Mouse (Mus musculus) kidney, adult 18-20 months (tissue): Measurements from ENCODE around the gene Gm20388.

ENCODE experiments used
- DNase-seq: peaks from one replicate; pipeline ENCODE4 v3.0.0; 2021

Gene Gm20388

GRCm38 (mm10) chr8:120211345-120211744 is 300.7 kb downstream of the Gm20388 start:
- DNase-seq: no peak

DNA sequence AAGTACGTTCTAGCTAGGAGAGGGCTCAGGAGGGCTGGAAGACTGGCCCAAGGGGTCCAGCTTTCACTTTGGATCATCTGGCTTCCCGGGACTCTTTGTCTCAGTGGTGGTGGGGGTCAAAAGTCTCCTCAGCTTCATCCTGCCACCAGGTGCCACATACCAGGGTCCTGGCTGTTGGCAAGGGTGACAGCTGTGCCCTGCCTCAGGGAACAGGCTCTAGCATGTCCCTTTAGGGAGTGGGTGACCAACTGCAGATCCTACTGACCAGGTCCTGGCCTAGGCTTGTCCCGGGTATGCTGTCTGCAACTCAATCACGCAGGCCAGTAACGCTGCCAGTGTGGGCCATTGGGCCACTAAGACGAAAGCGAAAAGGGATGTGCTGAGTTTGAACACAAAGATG is 302.0 kb downstream of the Gm20388 start:
- DNase-seq: no peak

GRCm38 (mm10) chr8:120213229-120213628 is 302.6 kb downstream of the Gm20388 start:
- no peak for DNase-seq

DNA sequence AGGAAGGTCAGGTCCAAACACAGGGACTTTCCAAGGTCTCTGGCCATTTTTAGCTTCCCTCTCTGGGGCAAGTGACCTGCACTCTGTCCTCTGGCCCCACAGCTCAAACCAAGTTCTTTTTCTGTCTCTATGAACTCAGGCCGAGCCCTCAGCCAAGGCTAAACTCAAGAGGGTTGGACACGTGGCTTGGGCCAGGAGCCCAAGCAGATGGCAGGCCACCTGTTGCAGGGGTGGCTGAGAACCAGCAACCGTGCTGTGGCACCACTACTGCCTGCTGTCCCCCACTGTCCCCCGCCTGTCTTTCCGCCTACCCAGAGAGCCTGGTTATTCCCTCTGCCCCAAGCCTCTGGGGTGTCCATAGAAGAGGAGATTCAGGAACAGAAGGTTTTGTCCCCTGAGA is 303.3 kb downstream of the Gm20388 start:
- no peak for DNase-seq

DNA sequence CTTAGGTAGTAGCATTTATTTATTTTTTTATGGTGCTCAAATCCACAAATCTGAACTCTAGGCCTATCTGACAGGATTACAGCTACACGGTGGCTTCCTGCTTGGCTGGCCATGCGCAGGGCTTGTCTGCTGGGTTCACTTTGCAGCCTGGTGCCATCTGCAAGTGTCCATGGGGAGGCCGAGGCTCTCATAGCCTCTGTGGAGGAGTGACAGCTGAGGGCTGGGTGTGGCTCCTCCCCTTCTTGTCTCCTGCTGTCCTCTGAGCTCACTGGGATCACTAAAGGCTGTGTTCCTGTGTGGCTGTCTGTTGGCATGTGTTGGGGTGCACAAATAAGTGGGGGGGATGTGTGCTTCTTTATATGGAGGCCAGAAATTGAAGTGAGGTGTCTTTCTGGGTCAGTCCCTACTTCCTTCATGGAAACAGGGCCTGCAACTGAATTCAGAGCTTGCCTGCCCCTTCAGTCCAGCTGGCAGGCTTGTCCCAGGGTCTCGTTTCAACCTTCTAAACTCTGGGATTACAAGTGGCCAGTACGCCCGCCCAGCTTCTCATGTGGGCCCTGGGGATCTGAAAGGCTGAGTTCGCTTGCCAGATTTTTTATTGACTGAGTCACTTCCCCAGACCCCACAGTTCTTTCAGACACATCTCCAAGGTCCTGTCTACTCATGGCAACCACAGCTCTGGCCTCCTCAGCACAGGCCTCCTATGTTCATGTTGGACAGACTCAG is 304.9 kb downstream of the Gm20388 start:
- DNase-seq: no peak

DNA sequence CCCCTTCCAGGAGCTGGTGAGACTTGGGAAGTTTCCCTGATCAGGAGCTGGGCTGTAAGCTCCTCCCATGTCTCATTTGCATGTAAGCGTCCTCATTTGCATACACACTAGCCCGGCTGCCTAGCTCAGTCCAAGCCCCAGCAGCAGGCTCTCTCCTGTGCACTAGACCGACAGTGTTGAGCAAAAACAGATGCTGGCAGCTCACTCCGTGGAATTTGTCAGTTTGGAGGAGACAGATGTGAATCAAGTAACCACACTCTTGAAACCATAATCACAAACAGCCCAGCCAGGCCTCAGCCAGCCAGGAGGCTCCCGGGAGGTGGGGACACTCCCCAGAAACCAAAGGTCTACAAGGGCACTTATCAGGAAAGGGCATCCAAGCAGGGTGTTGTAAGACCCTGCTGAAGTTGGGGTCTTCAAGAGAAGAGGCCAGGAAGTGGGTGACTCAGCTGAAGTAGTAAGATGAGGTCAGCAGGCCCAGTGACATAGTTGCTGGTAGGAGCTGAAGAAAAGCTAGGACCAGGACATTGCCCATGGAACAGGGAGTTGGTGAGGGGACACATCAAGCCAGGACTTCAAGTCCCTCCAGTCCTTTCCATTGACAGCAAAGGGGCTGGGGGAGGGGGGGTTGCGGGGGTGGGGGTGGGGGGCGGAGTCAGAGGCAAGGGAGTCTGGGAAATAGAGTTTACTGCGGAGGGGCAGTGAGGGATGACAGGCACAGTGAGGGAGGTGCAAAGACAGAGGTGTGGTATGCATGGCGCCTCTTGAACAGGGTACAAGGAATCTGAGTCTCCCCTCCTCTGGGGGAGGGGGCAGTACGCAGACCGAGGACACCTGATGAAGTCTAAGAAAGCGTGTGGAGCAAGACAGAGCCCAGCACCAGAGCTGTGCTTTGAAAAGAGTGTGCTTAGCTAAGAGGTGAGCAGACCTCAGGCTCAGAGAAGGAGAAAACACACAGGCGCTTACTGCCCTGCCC is 306.5 kb downstream of the Gm20388 start:
- peak; percentile 28 for DNase-seq

GRCm38 (mm10) chr8:120222548-120222947 is 311.9 kb downstream of the Gm20388 start:
- no peak for DNase-seq

DNA sequence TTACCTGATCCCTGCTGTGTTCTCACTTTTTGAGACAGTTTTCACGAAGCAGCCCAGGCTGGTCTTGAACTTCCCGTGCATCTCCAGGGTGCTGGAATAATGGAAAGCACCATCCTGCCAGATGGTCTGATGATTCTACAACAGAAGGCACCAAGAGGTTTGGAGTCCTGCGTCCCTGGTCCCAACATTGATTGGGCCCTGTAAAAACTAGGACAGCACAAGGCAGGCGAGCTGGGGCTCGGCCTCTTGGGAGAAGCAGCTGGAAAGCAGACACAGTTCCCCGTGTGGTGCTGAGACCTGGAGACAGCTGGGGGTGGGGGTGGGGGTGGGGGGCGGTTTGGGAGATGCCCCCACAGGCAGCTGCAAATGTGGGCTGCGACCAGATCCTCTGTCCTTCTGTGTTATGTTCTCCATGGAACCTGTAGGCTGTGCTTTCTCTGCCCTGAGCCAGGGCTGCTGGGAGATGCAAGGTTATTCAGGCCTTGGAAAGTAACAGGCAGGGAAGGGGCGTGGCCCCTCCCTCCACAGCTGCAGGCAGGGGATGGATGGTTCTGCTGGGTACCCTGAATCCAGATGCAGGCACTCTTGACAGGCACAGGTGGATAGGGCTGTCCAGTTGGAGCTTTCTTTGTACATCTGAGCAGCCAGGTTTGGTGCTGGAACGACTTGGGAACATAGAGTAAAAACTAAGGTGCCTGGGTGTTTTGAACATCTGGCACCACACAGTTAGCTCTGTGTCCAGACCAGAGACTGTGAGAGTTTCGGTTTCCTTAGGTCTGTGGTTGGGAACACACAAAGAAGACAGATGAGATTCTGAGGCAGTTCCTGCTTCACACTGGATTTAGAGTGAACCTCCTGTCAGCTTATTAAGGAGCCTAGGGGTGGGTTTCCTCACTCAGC is 314.1 kb downstream of the Gm20388 start:
- no peak for DNase-seq

GRCm38 (mm10) chr8:120225421-120226151 is 314.9 kb downstream of the Gm20388 start:
- DNase-seq: no peak

DNA sequence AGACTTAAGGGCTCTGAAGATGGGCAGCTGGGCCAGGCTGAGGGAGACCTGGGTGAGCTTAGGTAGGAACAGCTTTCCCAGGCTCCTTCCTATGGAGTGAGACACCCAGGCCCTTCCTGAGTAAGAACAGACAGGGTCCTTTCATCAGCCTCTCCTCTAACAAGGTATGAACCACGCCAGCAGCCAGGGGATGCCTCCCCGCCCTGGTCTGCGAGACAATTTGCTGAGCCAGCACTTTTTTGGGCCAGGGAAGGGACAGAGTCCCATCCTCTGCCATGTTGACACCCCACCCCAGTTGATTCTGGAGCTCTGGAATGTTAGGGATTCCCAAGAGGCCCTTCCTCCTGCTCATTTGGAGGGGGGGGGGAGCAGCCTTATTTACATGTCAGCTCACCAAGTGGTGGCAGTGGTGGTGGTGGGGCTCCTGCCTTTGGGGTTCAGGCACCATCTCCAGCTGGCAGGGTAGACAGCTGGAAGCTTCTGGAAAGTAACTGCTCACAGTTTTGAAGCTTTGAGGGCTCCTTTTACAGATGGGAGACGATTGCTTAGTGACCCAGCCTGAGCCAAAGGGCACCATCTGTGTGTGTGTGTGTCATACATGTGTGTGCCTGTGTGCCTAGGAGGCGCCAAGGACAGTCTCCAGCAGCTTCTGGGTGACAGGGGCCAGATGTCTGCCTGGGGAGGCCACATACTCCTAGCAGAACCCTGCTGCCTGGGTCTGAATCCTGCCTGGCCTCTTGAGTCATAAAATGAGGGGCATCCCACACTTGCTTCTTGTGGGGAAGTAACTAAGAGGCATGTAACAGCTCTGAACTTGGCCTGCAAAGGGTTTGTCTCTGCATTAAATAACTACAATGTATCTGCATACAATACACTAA is 316.3 kb downstream of the Gm20388 start:
- DNase-seq: no peak

DNA sequence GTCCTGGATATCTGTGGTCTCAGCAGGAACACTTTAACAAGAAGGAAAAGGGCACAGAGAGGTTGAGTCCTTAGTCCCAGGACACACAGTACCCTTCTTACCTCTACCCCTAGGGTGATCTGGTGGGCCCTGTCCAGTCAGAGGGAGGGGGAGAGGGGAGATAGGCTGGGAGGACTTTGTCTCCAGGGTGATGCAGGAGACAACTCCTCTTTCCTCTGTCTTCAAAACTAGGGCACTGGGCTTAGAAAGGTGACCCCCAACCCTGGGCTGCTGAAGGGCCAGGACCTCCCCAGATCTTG is 316.9 kb downstream of the Gm20388 start:
- DNase-seq: no peak

- DNase-seq: peak; percentile 80
Measured at GRCm38 (mm10) chr8:120227891-120228591, 317.4 kb downstream of the Gm20388 start, which contains the start of gene Gse1. Gene Gse1, plus strand, starts transcription at chr8:120228456.

DNA sequence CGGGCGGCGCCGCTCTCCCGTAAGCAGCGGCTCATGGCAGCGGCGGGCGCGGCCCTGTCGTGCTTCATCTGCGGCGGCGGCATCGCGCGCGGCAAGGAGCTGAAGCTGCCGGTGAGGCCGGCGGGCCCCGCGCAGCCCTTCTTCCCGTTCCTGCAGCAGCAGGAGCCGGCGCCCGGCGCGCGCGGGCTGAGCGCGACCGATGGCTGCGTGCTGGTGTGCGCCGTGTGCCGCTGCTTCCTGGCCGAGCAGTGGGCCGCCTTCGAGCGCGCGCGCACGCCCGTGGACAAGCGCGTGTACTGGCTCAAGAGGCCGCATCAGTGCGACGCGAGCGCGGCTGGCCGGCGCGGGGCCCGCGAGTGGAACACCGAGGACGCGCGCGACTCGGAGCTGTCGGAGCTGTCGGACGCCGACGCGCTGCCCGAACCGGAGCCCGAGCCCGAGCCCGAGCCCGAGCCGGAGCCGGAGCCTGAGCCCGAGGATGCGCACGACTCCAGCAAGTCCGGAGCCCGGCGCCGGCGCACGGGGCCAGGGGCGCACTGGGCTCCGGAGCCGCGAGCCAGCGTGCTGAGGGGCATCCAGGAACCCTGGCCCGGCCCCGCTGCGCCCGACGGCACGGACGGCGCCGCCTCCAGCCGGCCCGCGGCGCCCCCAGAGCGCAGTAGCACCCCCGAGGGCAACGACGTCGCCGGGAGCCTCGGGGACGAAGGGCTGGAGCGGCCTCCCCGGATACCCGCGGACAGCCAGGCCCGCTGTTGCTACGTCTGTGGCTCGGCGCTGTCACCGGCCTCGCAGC is 318.3 kb downstream of the Gm20388 start:
- DNase-seq: peak; percentile 39

DNA sequence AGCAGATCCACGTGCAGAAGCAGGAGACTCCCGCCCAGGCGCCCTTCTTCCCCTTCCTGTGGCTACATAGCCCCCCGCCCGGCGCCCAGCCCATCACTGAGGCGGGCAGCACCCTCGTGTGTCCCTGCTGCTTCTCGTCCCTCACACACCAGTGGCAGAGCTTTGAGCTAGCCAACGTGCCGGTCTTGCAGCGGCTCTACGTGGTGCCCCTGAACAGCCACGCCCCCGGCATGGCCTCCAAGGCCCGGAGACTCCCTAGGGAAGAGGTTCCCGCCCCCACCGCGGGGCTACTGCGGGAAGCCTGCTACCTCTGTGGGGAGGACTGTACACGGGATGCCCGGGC is 318.9 kb downstream of the Gm20388 start:
- peak; percentile 32 for DNase-seq

DNA sequence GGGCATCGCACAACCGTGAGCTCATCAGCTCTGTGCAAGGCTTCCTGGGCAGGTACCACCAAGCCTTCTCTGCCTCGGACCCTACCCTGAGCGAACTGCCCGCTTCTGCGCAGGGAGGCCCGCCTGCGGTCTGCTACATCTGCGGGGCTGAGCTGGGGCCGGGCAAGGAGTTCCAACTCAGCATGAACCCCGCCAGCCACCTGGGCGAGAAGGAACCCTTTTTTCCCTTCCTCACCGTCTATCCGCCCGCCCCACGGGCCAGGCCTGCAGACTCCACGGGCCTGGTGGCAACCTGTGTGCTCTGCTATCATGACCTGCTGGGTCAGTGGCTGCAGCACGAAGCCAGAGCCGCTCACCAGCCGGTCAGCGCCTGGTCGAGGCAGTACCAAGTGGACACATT is 319.4 kb downstream of the Gm20388 start:
- DNase-seq: no peak

GRCm38 (mm10) chr8:120230715-120231614 is 320.3 kb downstream of the Gm20388 start:
- peak; percentile 37 for DNase-seq

DNA sequence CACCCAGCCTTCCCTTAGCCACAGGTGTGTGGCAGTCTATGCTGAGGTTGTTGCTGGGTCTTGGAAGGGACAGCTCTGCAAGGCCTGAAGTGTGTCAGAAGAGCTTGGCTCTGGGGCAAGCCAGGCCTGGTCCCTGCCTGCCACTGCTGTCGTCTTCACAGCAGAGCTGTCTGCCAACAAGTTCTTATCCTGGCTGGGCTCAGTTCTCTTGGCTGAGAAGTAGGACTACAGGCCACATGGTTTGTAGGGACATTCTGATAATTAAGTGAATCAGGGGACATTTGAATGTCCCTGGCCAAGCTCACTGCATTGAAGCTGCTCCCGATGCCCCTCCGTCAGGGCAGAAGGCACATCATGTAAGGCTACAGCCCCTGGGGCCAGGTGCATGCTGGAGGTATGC is 321.2 kb downstream of the Gm20388 start:
- DNase-seq: no peak

DNA sequence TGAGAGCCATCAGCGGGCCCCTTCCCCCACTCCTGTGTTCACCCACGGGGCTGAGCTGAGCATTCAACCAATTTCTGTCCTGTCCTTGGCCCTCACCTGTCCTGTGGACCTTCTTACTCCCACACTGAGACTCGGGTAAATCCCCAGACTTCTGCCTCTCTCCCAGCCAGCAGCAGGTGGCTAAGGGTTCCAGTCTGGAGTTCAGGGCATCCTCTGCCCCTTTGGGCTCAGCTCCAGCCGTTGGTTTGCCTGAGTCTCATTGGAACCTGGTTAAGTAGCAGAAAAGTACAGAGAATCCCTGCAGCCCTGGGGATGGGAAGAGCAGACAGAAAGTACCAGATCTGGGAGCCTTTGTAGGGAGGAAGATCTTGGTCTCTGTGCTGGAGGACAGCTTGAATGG is 321.8 kb downstream of the Gm20388 start:
- no peak for DNase-seq

GRCm38 (mm10) chr8:120232913-120233312 is 322.3 kb downstream of the Gm20388 start:
- peak; percentile 40 for DNase-seq
